Mouse (Mus musculus) embryonic fibroblast, embryonic 13.5 days (primary cell): Measurements from ENCODE around the gene Ppp1r14b. TPM values are rescaled to one million over a fixed set of nuclear protein-coding genes. Genes with fewer than 3 reads are reported as not detected.
A peak's percentile ranks its signal among the peaks of the same experiment; 100 is the strongest.

Experiments used
- H3K27ac ChIP-seq: 2 replicates; pipeline ENCODE4 v1.5.1; 2012; ENCODE audit warnings: low read length, control low read depth, inconsistent platforms; ENCODE audit not compliant: insufficient read depth
- H3K4me1 ChIP-seq: 2 replicates; pipeline ENCODE4 v1.6.1; 2011; ENCODE audit warnings: low read length; ENCODE audit not compliant: control insufficient read depth, insufficient read depth
- H3K4me3 ChIP-seq: 2 replicates; pipeline ENCODE4 v1.5.1; 2011; ENCODE audit warnings: mild to moderate bottlenecking, control low read depth, low read length; ENCODE audit not compliant: insufficient read depth
- CTCF ChIP-seq: IDR thresholded peaks from 2 replicates; pipeline ENCODE4 v1.5.1; 2011; ENCODE audit warnings: mild to moderate bottlenecking, control low read depth, low read length, moderate library complexity, borderline replicate concordance; ENCODE audit not compliant: insufficient read depth
- POLR2A ChIP-seq: IDR thresholded peaks from 2 replicates; pipeline ENCODE4 v1.6.1; 2011; ENCODE audit warnings: low read depth, mild to moderate bottlenecking, control low read depth, low read length, moderate library complexity
- polyA plus RNA-seq: library from polyadenylated mRNA; stranded (reverse); fragments of >200 nt; gene quantifications from 2 replicates; pipeline ENCODE4 v1.2.4, GENCODE M21; 2011; ENCODE audit warnings: low read depth; ENCODE audit not compliant: missing spikeins, insufficient read length

Ppp1r14b gene
- polyA plus RNA-seq, 1 experiment, result 161 TPM

DNA sequence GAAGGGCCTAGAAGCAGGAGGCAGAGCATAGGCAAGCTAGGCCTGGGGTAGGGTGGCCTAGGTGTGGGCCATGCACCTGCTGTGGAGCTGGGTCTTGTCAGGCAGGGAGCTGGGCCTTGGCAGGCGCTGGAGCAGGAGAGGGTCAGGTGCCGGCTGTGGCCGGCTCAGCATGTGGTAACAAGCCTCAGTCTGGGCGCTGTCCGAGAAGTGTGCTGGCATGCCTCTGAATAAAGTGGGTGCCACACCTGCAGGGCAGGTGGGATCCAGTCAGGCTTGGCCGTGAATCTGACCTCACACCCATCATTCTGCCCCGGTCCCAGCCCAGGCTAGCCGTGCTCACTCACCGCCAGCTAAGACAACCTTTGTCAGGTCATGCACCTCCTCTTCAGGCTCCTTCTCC lies 39.2 kb downstream of the Ppp1r14b start:
- Histone ChIP-seq H3K27ac (no peak overlapping the region), H3K4me3 (no peak overlapping the region), H3K4me1 (no peaks in the 10 kb centered on the region)
- TF ChIP-seq CTCF (no peak), POLR2A (no peak)

DNA sequence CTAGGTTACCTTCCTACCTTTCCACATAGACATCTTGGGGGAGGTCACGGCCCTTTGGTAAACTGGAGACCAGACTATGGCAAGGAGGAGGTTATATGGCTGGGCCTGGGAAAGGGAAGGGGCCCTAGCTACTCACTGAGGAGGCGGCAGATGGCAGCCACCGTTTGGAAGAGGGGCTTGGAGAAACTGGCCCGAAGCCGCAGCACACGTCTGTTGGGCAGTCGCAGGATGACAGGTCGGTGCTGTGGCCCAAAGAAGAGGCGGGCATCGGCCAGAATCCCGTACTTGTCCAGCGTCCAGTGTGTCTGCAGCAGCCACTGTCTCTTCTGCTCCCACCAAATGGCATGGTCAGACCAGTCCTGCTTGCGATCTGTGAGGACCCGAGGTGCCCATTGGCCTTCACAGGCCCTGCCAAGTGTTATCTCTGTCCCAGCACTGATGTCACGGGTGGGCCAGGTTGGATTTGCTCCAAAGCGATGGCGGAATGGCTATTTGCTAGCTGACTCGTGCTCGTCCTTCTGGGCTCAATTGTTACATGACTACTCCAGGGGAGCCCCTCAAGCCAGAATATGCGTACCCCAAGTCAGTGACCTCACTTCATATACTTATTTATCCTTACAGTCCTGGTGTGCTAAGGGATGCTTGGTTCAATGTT lies 39.8 kb downstream of the Ppp1r14b start:
- Histone ChIP-seq H3K4me3 (no peak overlapping the region), H3K4me1 (no peaks in the 10 kb centered on the region), H3K27ac (no peak overlapping the region)
- TF ChIP-seq POLR2A (no peak), CTCF (no peak)

DNA sequence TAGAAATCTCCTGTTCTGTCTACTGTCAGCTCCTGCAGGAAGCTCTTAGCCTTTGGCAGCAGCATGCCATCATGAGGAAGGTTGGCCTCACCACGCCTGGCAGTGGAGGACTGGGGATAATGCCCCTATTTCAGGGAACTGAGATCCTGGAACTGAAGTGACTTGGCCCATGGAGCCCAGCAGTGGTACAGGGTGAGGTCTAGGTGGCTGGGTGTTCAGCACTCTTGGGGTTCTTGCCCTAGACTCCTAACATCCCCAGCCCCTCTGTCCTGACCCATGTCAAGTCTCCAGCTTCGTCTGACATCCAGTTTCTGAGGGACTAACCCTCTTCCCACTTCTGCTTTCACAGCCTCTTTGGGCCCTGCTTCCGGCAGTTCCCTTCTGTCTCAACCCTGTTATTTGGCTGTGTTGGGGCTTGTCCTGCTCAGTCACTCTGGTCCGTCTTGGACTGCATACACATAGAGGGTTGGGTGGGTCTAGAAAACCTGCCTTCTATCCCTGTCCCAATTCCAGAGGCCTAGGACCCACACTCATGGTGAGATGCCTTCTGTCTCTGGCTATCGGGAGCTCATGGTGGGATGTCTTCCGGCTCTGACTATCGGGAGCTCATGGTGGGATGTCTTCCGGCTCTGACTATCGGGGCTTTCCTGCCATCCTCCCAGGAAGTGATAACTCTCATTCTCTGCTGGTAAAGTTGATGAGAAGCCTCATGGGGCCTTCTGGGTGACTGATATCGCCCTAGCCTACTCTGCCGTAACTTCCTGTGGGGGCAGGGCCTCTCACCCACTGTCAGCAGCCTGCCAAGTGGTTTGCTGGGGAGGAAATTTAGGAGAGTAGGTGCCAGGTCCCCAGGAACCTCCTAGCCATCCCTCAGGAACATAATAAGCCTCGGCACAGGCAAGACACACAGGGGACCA lies 43.0 kb downstream of the Ppp1r14b start:
- TF ChIP-seq CTCF (no peak), POLR2A (no peak)
- H3K4me3 ChIP-seq, result no peak overlapping the region
- H3K27ac ChIP-seq, result no peak overlapping the region
- H3K4me1 ChIP-seq, result no peaks in the 10 kb centered on the region

DNA sequence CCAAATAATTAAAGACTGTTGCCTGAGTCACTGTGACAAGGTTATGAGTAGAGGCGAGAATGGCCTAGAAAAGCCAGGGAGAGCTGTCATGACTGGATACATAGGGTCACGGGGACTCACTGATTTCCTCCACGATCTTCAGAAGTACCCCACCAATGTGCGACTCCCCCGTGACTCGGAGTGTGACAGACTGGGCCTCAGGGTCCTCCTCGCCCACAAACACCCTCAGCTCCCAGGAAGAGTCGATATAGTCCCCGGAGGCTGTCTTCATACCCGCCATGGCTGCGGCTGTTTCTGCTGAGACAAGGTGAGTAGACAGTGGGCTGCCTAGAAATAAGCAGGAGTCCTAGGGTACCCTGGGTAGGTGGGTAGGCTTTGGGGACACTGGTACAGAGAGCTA lies 43.8 kb downstream of the Ppp1r14b start:
- Histone ChIP-seq H3K4me1 (no peaks in the 10 kb centered on the region), H3K27ac (no peak overlapping the region), H3K4me3 (no peak overlapping the region)

DNA sequence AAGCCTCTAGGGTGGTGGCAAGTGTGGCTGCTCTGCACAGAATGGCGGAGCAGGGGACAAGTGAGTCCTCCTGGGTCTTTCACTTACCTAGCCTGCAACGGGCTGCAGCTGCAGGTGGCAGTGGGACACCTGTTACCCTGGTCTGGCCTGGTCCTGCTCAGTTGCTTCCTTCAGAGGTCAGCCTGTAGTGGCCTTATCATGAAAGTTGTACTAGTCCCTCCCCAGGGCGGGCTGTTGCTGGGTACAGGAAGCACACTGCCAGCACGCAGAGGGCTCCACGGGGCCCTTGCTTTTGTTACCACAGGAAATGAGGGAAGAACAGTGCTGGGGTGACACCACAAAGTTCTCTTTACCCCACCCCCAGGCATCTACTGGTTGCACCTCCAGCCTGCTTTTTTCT lies 44.4 kb downstream of the Ppp1r14b start, which contains the start of gene Fermt3:
Fermt3 (minus strand) TSS at position 279 of the 400 bp plus-strand sequence.
- TF ChIP-seq CTCF (no peak), POLR2A (no peak)
- no peak within 1 kb of the TSS for H3K27ac ChIP-seq
- no peak within 1 kb of the TSS for H3K4me3 ChIP-seq
- H3K4me1 ChIP-seq, result no peaks in the 10 kb centered on the region

More for the DNA sequence above, 43.8 kb downstream of the Ppp1r14b start:
- no peak for TF ChIP-seq CTCF
- TF ChIP-seq POLR2A, result no peak

DNA sequence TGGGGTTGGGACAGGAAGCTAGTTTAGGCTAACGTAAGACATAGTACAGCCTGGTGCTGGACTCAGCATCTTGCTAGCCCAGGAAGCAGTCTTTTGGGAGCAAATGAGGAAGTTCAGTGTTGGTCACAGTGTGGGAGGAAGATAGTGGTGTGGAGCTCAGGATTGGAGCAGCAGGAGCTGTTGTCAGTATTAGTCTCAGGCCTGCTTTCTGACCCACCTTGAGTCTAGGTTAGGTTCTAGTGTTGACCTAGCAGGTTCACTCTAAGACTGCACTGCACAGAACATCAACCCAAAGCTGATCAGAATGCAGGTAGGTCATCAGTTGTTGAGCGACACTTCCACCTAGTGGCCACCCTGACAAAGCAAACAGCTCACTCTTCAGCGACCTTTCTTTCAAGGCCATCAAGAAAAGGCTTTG lies 45.5 kb downstream of the Ppp1r14b start:
- Histone ChIP-seq H3K27ac (no peak overlapping the region), H3K4me1 (no peaks in the 10 kb centered on the region), H3K4me3 (no peak overlapping the region)
- TF ChIP-seq CTCF (peak; percentile 60; the same call in 1 of the 2 replicates), POLR2A (no peak)

Other genes with a start within 250 kb of the Ppp1r14b start
- 32.6 and 36.8 TPM in 2 replicates for gene Rps6ka4, start 134.3 kb upstream of the Ppp1r14b start, polyA plus RNA-seq
- gene Ccdc88b, start 116.8 kb upstream of the Ppp1r14b start, polyA plus RNA-seq, result 0.18 TPM in 1 of 2 replicates, not detected in the other
- gene Trmt112, start 65.3 kb upstream of the Ppp1r14b start, polyA plus RNA-seq, result 61.4 and 74.9 TPM in 2 replicates
- gene Prdx5, start 64.9 kb upstream of the Ppp1r14b start, polyA plus RNA-seq, result 161 and 235 TPM in 2 replicates
- gene Esrra, start 53.2 kb upstream of the Ppp1r14b start, polyA plus RNA-seq, result 18.6 and 19.7 TPM in 2 replicates
- gene Catsperz, start 49.6 kb upstream of the Ppp1r14b start, polyA plus RNA-seq, result 0.57 TPM in 1 of 2 replicates, not detected in the other
- gene Kcnk4, start 40.5 kb upstream of the Ppp1r14b start, polyA plus RNA-seq, result not detected in 2 replicates
- gene Bad, start 33.1 kb upstream of the Ppp1r14b start, polyA plus RNA-seq, result 31.0 and 40.3 TPM in 2 replicates
- 26.5 and 26.7 TPM in 2 replicates for gene Gpr137, start 32.5 kb upstream of the Ppp1r14b start, polyA plus RNA-seq
- 56.2 and 69.3 TPM in 2 replicates for gene Plcb3, start 1.5 kb downstream of the Ppp1r14b start, polyA plus RNA-seq
- gene Fkbp2, start 5.5 kb downstream of the Ppp1r14b start, polyA plus RNA-seq, result 35.9 and 37.0 TPM in 2 replicates
- 24.5 and 29.6 TPM in 2 replicates for gene Vegfb, start 12.7 kb downstream of the Ppp1r14b start, polyA plus RNA-seq
- gene Dnajc4, start 17.6 kb downstream of the Ppp1r14b start, polyA plus RNA-seq, result 15.0 and 22.2 TPM in 2 replicates
- gene Nudt22, start 21.1 kb downstream of the Ppp1r14b start, polyA plus RNA-seq, result 11.4 and 16.9 TPM in 2 replicates
- gene Trpt1, start 21.2 kb downstream of the Ppp1r14b start, polyA plus RNA-seq, result 4.4 and 5.1 TPM in 2 replicates
- gene Fermt3, start 44.5 kb downstream of the Ppp1r14b start, polyA plus RNA-seq, result 0.35 and 1.3 TPM in 2 replicates
- 192 and 195 TPM in 2 replicates for gene Stip1, start 65.0 kb downstream of the Ppp1r14b start, polyA plus RNA-seq
- 3.6 and 5.2 TPM in 2 replicates for gene Macrod1, start 81.8 kb downstream of the Ppp1r14b start, polyA plus RNA-seq
- gene Flrt1, start 130.8 kb downstream of the Ppp1r14b start, polyA plus RNA-seq, result 5.3 and 6.4 TPM in 2 replicates
- 116 and 134 TPM in 2 replicates for gene Otub1, start 231.3 kb downstream of the Ppp1r14b start, polyA plus RNA-seq
- gene Cox8a, start 242.6 kb downstream of the Ppp1r14b start, polyA plus RNA-seq, result 456 and 560 TPM in 2 replicates